Mouse (Mus musculus) adrenal gland, postnatal 10 days (tissue): ENCODE measurements around the gene Olfr1084. TPM values are rescaled to one million over a fixed set of nuclear protein-coding genes. Genes with fewer than 3 reads are reported as not detected.
"Not testable (repeated sequence)": the region's sequence is repeated elsewhere in the genome, so short reads cannot be mapped to it uniquely, and the experiment has no call there.

Source experiments
- DNase-seq: peaks from one replicate; pipeline ENCODE4 v3.0.0; 2021; ENCODE audit warnings: mixed read lengths
- long read RNA-seq, 2 experiments: library from polyadenylated mRNA; stranded (forward); transcript quantifications; one replicate each; pipeline ENCODE4 v2.0.0; 2021
- total RNA-seq, 2 experiments: library from RNA; stranded (reverse); gene quantifications; 2 replicates each; pipeline ENCODE4 v1.2.3; 2021

The Olfr1084 gene
- total RNA-seq, result not detected
- long read RNA-seq, experiment 1, result 0 reads
- long read RNA-seq, experiment 2, result 0 reads

DNA sequence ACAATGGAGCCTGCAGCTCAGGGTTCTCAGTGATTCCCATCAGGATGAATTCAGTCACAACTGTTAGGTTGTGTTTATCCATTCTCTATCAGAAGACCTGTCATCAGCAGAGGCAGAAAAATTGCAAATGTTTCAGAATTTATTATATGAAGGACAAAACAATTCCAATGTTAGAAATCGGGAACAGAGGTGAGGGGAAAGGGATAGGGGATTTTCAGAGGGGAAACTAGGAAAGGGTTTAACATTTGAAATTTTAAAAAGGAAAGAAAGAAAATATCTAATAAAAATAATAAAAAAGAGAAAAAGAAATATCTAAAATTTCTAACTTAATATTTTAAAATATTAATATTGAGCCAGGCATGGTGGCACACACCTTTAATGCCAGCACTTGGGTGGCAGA lies at the start of gene Olfr1084:
Olfr1084 (minus strand) TSS at position 101 of the 400 bp plus-strand sequence.
- not testable (repeated sequence) for DNase-seq

DNA sequence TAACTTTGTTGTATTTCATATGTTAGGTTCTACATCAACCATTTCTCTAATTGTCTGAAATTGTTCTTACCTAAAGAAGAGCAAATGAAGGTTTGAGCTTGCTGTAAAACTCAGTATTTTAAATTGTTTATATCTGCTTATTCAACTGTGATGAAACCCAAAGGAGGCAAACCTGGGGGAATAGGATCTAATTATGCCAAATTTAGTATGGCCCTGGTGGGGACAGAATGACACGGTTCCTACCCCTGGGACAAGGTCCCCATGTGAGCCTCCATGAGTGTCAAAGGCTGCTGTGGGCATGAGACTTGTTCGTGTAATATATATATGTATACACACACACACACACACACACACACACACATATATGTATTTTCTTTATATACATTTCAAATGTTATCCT lies 40.5 kb upstream of the Olfr1084 start, which contains the start of gene Olfr1086:
Olfr1086 (minus strand) TSS at position 101 of the 400 bp plus-strand sequence.
- no peak for DNase-seq

DNA sequence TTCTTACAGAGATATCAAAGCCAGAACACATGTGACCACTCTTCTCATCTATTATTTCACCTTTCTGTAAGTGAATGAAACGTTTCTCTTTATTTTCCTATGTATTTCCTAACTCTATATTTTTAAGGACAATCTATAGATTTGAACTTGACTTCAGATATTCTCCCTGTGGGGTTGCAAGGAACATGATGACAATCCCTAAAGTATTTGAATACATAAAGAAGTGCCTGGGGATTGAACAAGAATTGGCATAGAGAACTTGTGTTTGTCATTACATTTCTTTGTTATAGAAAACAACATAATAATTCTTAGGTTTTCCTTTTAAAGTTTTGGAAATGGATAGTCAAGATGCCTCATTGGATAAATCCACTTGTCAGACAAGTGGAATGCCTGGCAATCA lies 22.4 kb upstream of the Olfr1084 start, which contains the start of gene Olfr1085:
Olfr1085 (minus strand) TSS at position 101 of the 400 bp plus-strand sequence.
- DNase-seq, result no peak

DNA sequence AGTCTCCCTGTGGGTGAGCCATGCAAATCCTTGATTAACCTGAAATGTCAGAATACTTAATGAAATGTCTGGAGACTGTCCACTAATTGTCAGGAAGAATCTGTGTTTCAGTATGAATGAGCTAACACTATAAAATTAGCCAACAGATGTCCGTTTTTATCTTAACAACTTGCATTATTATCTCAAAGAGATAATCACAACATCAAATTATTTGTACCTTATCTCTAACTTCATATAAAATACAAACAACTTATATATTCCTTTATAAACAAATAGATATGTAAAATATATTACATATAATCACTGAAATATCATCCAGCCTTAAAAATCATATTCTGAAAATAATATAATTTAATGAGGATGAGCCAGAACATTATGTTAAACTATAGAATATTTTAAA lies 40.7 kb downstream of the Olfr1084 start, which contains the start of gene Olfr1082:
Olfr1082 (minus strand) TSS at position 101 of the 400 bp plus-strand sequence.
- DNase-seq, result not testable (repeated sequence)

Other genes starting within 250 kb of the Olfr1084 start
- not detected for gene Olfr1061, start 225.7 kb downstream of the Olfr1084 start, total RNA-seq
- not detected for gene Olfr1062, start 213.0 kb downstream of the Olfr1084 start, total RNA-seq
- not detected for gene Olfr1065, start 189.1 kb downstream of the Olfr1084 start, total RNA-seq
- gene Olfr1066, start 183.5 kb downstream of the Olfr1084 start, total RNA-seq, result not detected
- not detected for gene Olfr228, start 152.3 kb downstream of the Olfr1084 start, total RNA-seq
- gene Olfr1076, start 131.3 kb downstream of the Olfr1084 start, total RNA-seq, result not detected
- not detected for gene Olfr1079, start 97.2 kb downstream of the Olfr1084 start, total RNA-seq
- not detected for gene Olfr1080, start 81.5 kb downstream of the Olfr1084 start, total RNA-seq
- gene Olfr1082, start 40.8 kb downstream of the Olfr1084 start, total RNA-seq, result not detected
- not detected for gene Olfr1085, start 22.3 kb upstream of the Olfr1084 start, total RNA-seq
- not detected for gene Olfr1086, start 40.4 kb upstream of the Olfr1084 start, total RNA-seq
- gene Olfr1087, start 58.7 kb upstream of the Olfr1084 start, total RNA-seq, result not detected
- gene Olfr1089, start 94.0 kb upstream of the Olfr1084 start, total RNA-seq, result not detected
- gene Olfr1090, start 119.3 kb upstream of the Olfr1084 start, total RNA-seq, result not detected
- gene Olfr1093, start 142.8 kb upstream of the Olfr1084 start, total RNA-seq, result not detected
- gene Olfr141, start 170.3 kb upstream of the Olfr1084 start, total RNA-seq, result not detected
- not detected for gene Olfr1094, start 184.9 kb upstream of the Olfr1084 start, total RNA-seq
- not detected for gene Olfr1095, start 212.0 kb upstream of the Olfr1084 start, total RNA-seq
- gene Gm13723, start 235.1 kb upstream of the Olfr1084 start, total RNA-seq, result not detected